15 mouse cellular contexts compared by ENCODE assay signal in the genomic region with DNA sequence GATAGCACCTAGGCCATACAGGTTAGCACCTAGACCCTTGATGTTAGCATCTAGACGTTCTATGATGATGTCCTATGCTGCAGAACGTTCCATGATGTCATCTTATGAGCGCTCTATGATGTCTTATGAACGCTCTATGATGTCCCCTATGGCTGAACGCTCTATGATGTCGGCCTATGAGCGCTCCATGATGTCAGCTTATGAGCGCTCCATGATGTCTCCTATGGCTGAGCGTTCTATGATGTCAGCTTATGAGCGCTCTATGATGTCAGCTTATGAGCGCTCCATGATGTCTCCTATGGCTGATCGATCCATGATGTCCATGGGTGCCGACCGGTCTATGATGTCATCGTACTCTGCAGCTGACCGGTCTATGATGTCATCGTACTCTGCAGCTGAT. TPM values are rescaled to one million over a fixed set of nuclear protein-coding genes. Genes with fewer than 3 reads are reported as not detected.
DNase-seq lines count a peak whose midpoint lies in the region; ATAC-seq and TF ChIP-seq lines count a peak whose summit lies in the region.
"Had no signal": no experiment of that assay in that cellular context is flagged by ENCODE, and none has a peak within 500 bp of the region (broad histone marks: within the 10 kb centered on the region; RNA-seq: fewer than 3 reads in every experiment).

No protein-coding gene starts in this region.

- peaks cover 93% of the 10 kb centered on the region for H3K79me2 ChIP-seq in CH12.LX (replicated peaks; ENCODE audit: control insufficient read depth, extremely low read depth, insufficient read depth, poor library complexity, severe bottlenecking)

- peak; percentile 26; the same call in 1 of the 2 replicates for ATAC-seq in forebrain, embryonic 14.5 days
- no peak for ATAC-seq in forebrain, embryonic 12.5 days (ENCODE audit: low FRiP score)
- peak; percentile 36 for ATAC-seq in liver, embryonic 14.5 days (ENCODE audit: insufficient read depth)
- no peak for ATAC-seq in liver, embryonic 11.5 days (replicated peaks; ENCODE audit: low FRiP score)
- 0 out of 2 replicates have a peak, but pooled peaks have one; percentile 5 for ATAC-seq in liver, embryonic 16.5 days (ENCODE audit: low read depth)
- ATAC-seq: forebrain, embryonic 16.5 days had no signal

- in situ Hi-C loops in CH12.LX (cut with MboI; ENCODE audit: low pct_ligation_motif_present, low pct_unique_long_range_greater_than_20kb, low sequenced_read_pairs), result no loop called here

- TF ChIP-seq EP300 in liver, embryonic 14.5 days (IDR thresholded peaks at IDR 0.05; ENCODE audit: low read depth), result no peak
- no peak for TF ChIP-seq EP300 in CH12.LX (IDR thresholded peaks at IDR 0.05; ENCODE audit: low read length)

- no peak overlapping the region for H3K4me2 ChIP-seq in forebrain, embryonic 14.5 days (ENCODE audit: low read length)
- H3K4me2 ChIP-seq in forebrain, embryonic 12.5 days, result no peak overlapping the region
- no peak overlapping the region for H3K4me2 ChIP-seq in liver, embryonic 14.5 days (ENCODE audit: low read depth)
- no peak overlapping the region for H3K4me2 ChIP-seq in liver, embryonic 11.5 days
- H3K4me2 ChIP-seq in CH12.LX (ENCODE audit: insufficient read depth, low read depth, poor library complexity, severe bottlenecking), result no peak overlapping the region
- no peak overlapping the region for H3K4me2 ChIP-seq in liver, embryonic 16.5 days (ENCODE audit: low read depth, low read length)
- H3K4me2 ChIP-seq: heart, embryonic 13.5 days; limb, embryonic 13.5 days had no signal

- 0 out of 2 replicates have a peak, but pooled peaks cover 2% of the 10 kb centered on the region for H3K4me1 ChIP-seq in forebrain, embryonic 14.5 days (ENCODE audit: control insufficient read depth, insufficient read depth, low read length)
- H3K4me1 ChIP-seq in forebrain, embryonic 12.5 days, result peaks cover 4% of the 10 kb centered on the region; the same call in 1 of the 2 replicates
- H3K4me1 ChIP-seq in liver, embryonic 14.5 days (replicated peaks; ENCODE audit: control insufficient read depth in 2 of 2, insufficient read depth in 2 of 2, low read length in 1 of 2), result no peaks in the 10 kb centered on the region
- 0 out of 2 replicates have a peak, but pooled peaks cover under 1% of the 10 kb centered on the region for H3K4me1 ChIP-seq in liver, embryonic 11.5 days (replicated peaks; ENCODE audit: control insufficient read depth, insufficient read depth, low read length)
- peaks cover under 1 to 27% of the 10 kb centered on the region in 2 experiments; a peak in 2 of 4 replicates for H3K4me1 ChIP-seq in CH12.LX (ENCODE audit: control insufficient read depth in 1 of 2, insufficient read depth in 2 of 2)
- H3K4me1 ChIP-seq in liver, embryonic 16.5 days (ENCODE audit: control insufficient read depth, low read depth, low read length), result no peaks in the 10 kb centered on the region; the same call in 1 of the 2 replicates

- H3K9me3 ChIP-seq in forebrain, embryonic 14.5 days (replicated peaks; ENCODE audit: control insufficient read depth, low read length), result no peaks in the 10 kb centered on the region
- H3K9me3 ChIP-seq in forebrain, embryonic 12.5 days, result no peaks in the 10 kb centered on the region
- H3K9me3 ChIP-seq in liver, embryonic 14.5 days (ENCODE audit: control insufficient read depth, low read length), result no peaks in the 10 kb centered on the region; the same call in 1 of the 2 replicates
- H3K9me3 ChIP-seq in liver, embryonic 11.5 days (ENCODE audit: control insufficient read depth, low read length), result no peaks in the 10 kb centered on the region
- no peaks in the 10 kb centered on the region for H3K9me3 ChIP-seq in CH12.LX (replicated peaks; ENCODE audit: low read length)
- peaks cover 3% of the 10 kb centered on the region; the same call in 1 of the 2 replicates for H3K9me3 ChIP-seq in liver, embryonic 16.5 days (replicated peaks; ENCODE audit: control insufficient read depth, low read length)

- 98% methylated on average over 17 of the region's 17 CpGs for WGBS in forebrain, embryonic 14.5 days
- 99% methylated on average over 17 of the region's 17 CpGs for WGBS in forebrain, embryonic 12.5 days
- WGBS in liver, embryonic 14.5 days (ENCODE audit: insufficient replicate concordance), result 96% methylated on average over 17 of the region's 17 CpGs
- WGBS in liver, embryonic 11.5 days, result 97% methylated on average over 17 of the region's 17 CpGs
- WGBS in liver, embryonic 16.5 days (ENCODE audit: insufficient replicate concordance), result 96% methylated on average over 17 of the region's 17 CpGs

- no peak for TF ChIP-seq CTCF in liver, embryonic 14.5 days (IDR thresholded peaks at IDR 0.05; ENCODE audit: low read depth)
- no peak for TF ChIP-seq CTCF in CH12.LX (conservative IDR thresholded peaks at IDR 0.05 in 1 of 2, IDR thresholded peaks at IDR 0.05 in 1 of 2; ENCODE audit: low read depth in 2 of 2, low read length in 2 of 2)

- H3K9ac ChIP-seq in forebrain, embryonic 14.5 days (ENCODE audit: low read length), result no peak overlapping the region
- H3K9ac ChIP-seq in forebrain, embryonic 12.5 days, result no peak overlapping the region
- no peak overlapping the region for H3K9ac ChIP-seq in liver, embryonic 14.5 days (replicated peaks)
- no peak overlapping the region for H3K9ac ChIP-seq in liver, embryonic 11.5 days (ENCODE audit: low read depth, low read length)
- H3K9ac ChIP-seq in CH12.LX (ENCODE audit: insufficient read depth, low read depth), result no peak overlapping the region
- no peak overlapping the region for H3K9ac ChIP-seq in liver, embryonic 16.5 days (ENCODE audit: low read depth, low read length)
- H3K9ac ChIP-seq: heart, embryonic 13.5 days; limb, embryonic 13.5 days had no signal

- 0 out of 2 replicates have a peak, but pooled peaks have one; percentile 16 for TF ChIP-seq POLR2A in CH12.LX (IDR thresholded peaks at IDR 0.05; ENCODE audit: low read depth, low read length)

- dilution Hi-C loops in CH12.LX (cut with MboI; ENCODE audit: extremely low pct_ligation_motif_present, extremely low pct_unique_long_range_greater_than_20kb, low sequenced_read_pairs), result no loop called here

- no peak overlapping the region for H3K4me3 ChIP-seq in forebrain, embryonic 14.5 days (ENCODE audit: low read depth, low read length)
- no peak overlapping the region for H3K4me3 ChIP-seq in forebrain, embryonic 12.5 days (replicated peaks)
- no peak overlapping the region for H3K4me3 ChIP-seq in liver, embryonic 14.5 days (ENCODE audit: insufficient read depth in 1 of 2, low read depth in 2 of 2, low read length in 2 of 2)
- no peak overlapping the region for H3K4me3 ChIP-seq in liver, embryonic 11.5 days (ENCODE audit: low read depth, low read length)
- H3K4me3 ChIP-seq in CH12.LX (replicated peaks in 1 of 3; ENCODE audit: low read depth in 2 of 3, low read length in 2 of 3, poor library complexity in 1 of 3), result no peak overlapping the region
- H3K4me3 ChIP-seq in liver, embryonic 16.5 days (ENCODE audit: low read depth, low read length), result no peak overlapping the region
- H3K4me3 ChIP-seq: heart, embryonic 13.5 days; limb, embryonic 13.5 days had no signal

- DNase-seq in forebrain, embryonic 14.5 days (ENCODE audit: low spot score), result no peak
- DNase-seq in liver, embryonic 14.5 days (ENCODE audit: low read depth in 3 of 3, low spot score in 3 of 3), result no peak
- no peak for DNase-seq in liver, embryonic 11.5 days (ENCODE audit: low spot score)
- DNase-seq in CH12.LX (ENCODE audit: extremely low read depth), result no peak
- DNase-seq in layer of hippocampus, adult 9-11 months, result no peak
- DNase-seq in spleen, postnatal 4 days (ENCODE audit: low spot score in 2 of 2), result no peak
- DNase-seq: cerebellum, adult 2 months; embryo, embryonic 11 days; gastrocnemius, postnatal 25 days; kidney, adult 18-20 months had no signal

- H3K27me3 ChIP-seq in forebrain, embryonic 14.5 days (replicated peaks; ENCODE audit: control insufficient read depth, insufficient read depth, low read length), result no peaks in the 10 kb centered on the region
- H3K27me3 ChIP-seq in forebrain, embryonic 12.5 days, result no peaks in the 10 kb centered on the region
- H3K27me3 ChIP-seq in liver, embryonic 14.5 days (ENCODE audit: control insufficient read depth, insufficient read depth, low read length), result no peaks in the 10 kb centered on the region
- no peaks in the 10 kb centered on the region for H3K27me3 ChIP-seq in liver, embryonic 11.5 days (replicated peaks; ENCODE audit: control insufficient read depth, insufficient read depth, low read length)
- no peaks in the 10 kb centered on the region for H3K27me3 ChIP-seq in CH12.LX (replicated peaks)
- no peaks in the 10 kb centered on the region for H3K27me3 ChIP-seq in liver, embryonic 16.5 days (ENCODE audit: control insufficient read depth, insufficient read depth, low read depth, low read length)
- H3K27me3 ChIP-seq: heart, embryonic 13.5 days; limb, embryonic 13.5 days had no signal

- peaks cover 91% of the 10 kb centered on the region for H3K36me3 ChIP-seq in forebrain, embryonic 14.5 days (ENCODE audit: control insufficient read depth, insufficient read depth, low read length)
- H3K36me3 ChIP-seq in forebrain, embryonic 12.5 days (replicated peaks), result peaks cover 88% of the 10 kb centered on the region
- H3K36me3 ChIP-seq in liver, embryonic 14.5 days (replicated peaks; ENCODE audit: control insufficient read depth, insufficient read depth, low read depth), result peaks cover 89% of the 10 kb centered on the region
- H3K36me3 ChIP-seq in liver, embryonic 11.5 days (ENCODE audit: control insufficient read depth, insufficient read depth, low read length), result peaks cover 73% of the 10 kb centered on the region
- H3K36me3 ChIP-seq in CH12.LX (replicated peaks in 1 of 2; ENCODE audit: control insufficient read depth in 1 of 2, insufficient read depth in 1 of 2, low read length in 1 of 2), result peaks cover 82 to 98% of the 10 kb centered on the region in 2 experiments
- peaks cover 89% of the 10 kb centered on the region for H3K36me3 ChIP-seq in liver, embryonic 16.5 days (ENCODE audit: control insufficient read depth, insufficient read depth)

- no peak overlapping the region for H3K27ac ChIP-seq in forebrain, embryonic 14.5 days (ENCODE audit: low read depth, low read length)
- no peak overlapping the region for H3K27ac ChIP-seq in forebrain, embryonic 12.5 days
- no peak overlapping the region for H3K27ac ChIP-seq in liver, embryonic 14.5 days
- H3K27ac ChIP-seq in liver, embryonic 11.5 days (ENCODE audit: low read depth, low read length), result no peak overlapping the region
- H3K27ac ChIP-seq in CH12.LX (ENCODE audit: insufficient read depth, low read depth), result no peak overlapping the region
- H3K27ac ChIP-seq in liver, embryonic 16.5 days (ENCODE audit: low read length), result no peak overlapping the region
- H3K27ac ChIP-seq: heart, embryonic 13.5 days; limb, embryonic 13.5 days had no signal

- TF ChIP-seq RAD21 in CH12.LX (IDR thresholded peaks at IDR 0.05; ENCODE audit: low read depth, low read length), result no peak

RNA-seq across cellular contexts. Expression of a gene that starts 10.0 kb away (rescaled TPM):
- 126 and 131 TPM in 2 replicates for polyA plus RNA-seq in forebrain, embryonic 14.5 days (2014; fragmentation: Nextera tagmentation; extraction: Ambion mirVana)
- 165 and 167 TPM in 2 replicates for polyA plus RNA-seq in forebrain, embryonic 12.5 days (2016; fragmentation: Nextera tagmentation; extraction: Ambion mirVana)
- polyA plus RNA-seq in liver, embryonic 14.5 days (2012; rRNA removed), result 48.2 and 64.2 TPM in 2 replicates
- 42.9 and 45.0 TPM in 2 replicates for polyA plus RNA-seq in liver, embryonic 14.5 days (2014; fragmentation: Nextera tagmentation; extraction: Ambion mirVana)
- 90.9 and 101 TPM in 2 replicates for polyA plus RNA-seq in liver, embryonic 11.5 days (2014; fragmentation: Nextera tagmentation; extraction: Ambion mirVana)
- total RNA-seq in CH12.LX (2012; rRNA removed) (126 and 152 TPM in 2 replicates), CH12.LX (2014; rRNA removed) (206 and 235 TPM in 2 replicates)
- 237 and 271 TPM in 2 replicates for polyA plus RNA-seq in CH12.LX (2012; ENCODE audit: insufficient read length, low read depth)
- 36.9 and 39.0 TPM in 2 replicates for polyA plus RNA-seq in liver, embryonic 16.5 days (2015; fragmentation: Nextera tagmentation; extraction: Ambion mirVana)

RNA-seq across cellular contexts. Expression of a gene that starts 10.5 kb away (rescaled TPM):
- 64.9 and 66.7 TPM in 2 replicates for polyA plus RNA-seq in forebrain, embryonic 14.5 days (2014; fragmentation: Nextera tagmentation; extraction: Ambion mirVana)
- 118 and 124 TPM in 2 replicates for polyA plus RNA-seq in forebrain, embryonic 12.5 days (2016; fragmentation: Nextera tagmentation; extraction: Ambion mirVana)
- 35.1 and 42.3 TPM in 2 replicates for polyA plus RNA-seq in liver, embryonic 14.5 days (2012; rRNA removed)
- polyA plus RNA-seq in liver, embryonic 14.5 days (2014; fragmentation: Nextera tagmentation; extraction: Ambion mirVana), result 61.3 and 75.1 TPM in 2 replicates
- 227 and 251 TPM in 2 replicates for polyA plus RNA-seq in liver, embryonic 11.5 days (2014; fragmentation: Nextera tagmentation; extraction: Ambion mirVana)
- 517 and 601 TPM in 2 replicates for total RNA-seq in CH12.LX (2012; rRNA removed)
- total RNA-seq in CH12.LX (2014; rRNA removed), result 347 and 356 TPM in 2 replicates
- 722 and 821 TPM in 2 replicates for polyA plus RNA-seq in CH12.LX (2012; ENCODE audit: insufficient read length, low read depth)
- polyA plus RNA-seq in liver, embryonic 16.5 days (2015; fragmentation: Nextera tagmentation; extraction: Ambion mirVana), result 52.9 and 55.6 TPM in 2 replicates

RNA-seq across cellular contexts. Expression of a gene that starts 31.3 kb away (rescaled TPM):
- polyA plus RNA-seq in forebrain, embryonic 14.5 days (2014; fragmentation: Nextera tagmentation; extraction: Ambion mirVana), result 15.3 and 19.9 TPM in 2 replicates
- 34.0 and 36.6 TPM in 2 replicates for polyA plus RNA-seq in forebrain, embryonic 12.5 days (2016; fragmentation: Nextera tagmentation; extraction: Ambion mirVana)
- 13.8 and 26.2 TPM in 2 replicates for polyA plus RNA-seq in liver, embryonic 14.5 days (2012; rRNA removed)
- polyA plus RNA-seq in liver, embryonic 14.5 days (2014; fragmentation: Nextera tagmentation; extraction: Ambion mirVana), result 32.0 and 32.8 TPM in 2 replicates
- polyA plus RNA-seq in liver, embryonic 11.5 days (2014; fragmentation: Nextera tagmentation; extraction: Ambion mirVana), result 38.3 and 44.4 TPM in 2 replicates
- total RNA-seq in CH12.LX (2012; rRNA removed) (62.5 and 63.2 TPM in 2 replicates), CH12.LX (2014; rRNA removed) (63.9 and 71.5 TPM in 2 replicates)
- polyA plus RNA-seq in CH12.LX (2012; ENCODE audit: insufficient read length, low read depth), result 47.6 and 51.9 TPM in 2 replicates
- 22.8 and 23.0 TPM in 2 replicates for polyA plus RNA-seq in liver, embryonic 16.5 days (2015; fragmentation: Nextera tagmentation; extraction: Ambion mirVana)

RNA-seq across cellular contexts. Expression of a gene that starts 38.5 kb away (rescaled TPM):
- polyA plus RNA-seq in forebrain, embryonic 14.5 days (2014; fragmentation: Nextera tagmentation; extraction: Ambion mirVana), result 7.2 and 8.4 TPM in 2 replicates
- polyA plus RNA-seq in forebrain, embryonic 12.5 days (2016; fragmentation: Nextera tagmentation; extraction: Ambion mirVana), result 5.3 and 5.4 TPM in 2 replicates
- polyA plus RNA-seq in liver, embryonic 14.5 days (2012; rRNA removed), result 0.53 and 0.71 TPM in 2 replicates
- 1.6 and 1.8 TPM in 2 replicates for polyA plus RNA-seq in liver, embryonic 14.5 days (2014; fragmentation: Nextera tagmentation; extraction: Ambion mirVana)
- 2.2 and 3.0 TPM in 2 replicates for polyA plus RNA-seq in liver, embryonic 11.5 days (2014; fragmentation: Nextera tagmentation; extraction: Ambion mirVana)
- total RNA-seq in CH12.LX (2012; rRNA removed), result 1.1 and 1.8 TPM in 2 replicates
- 0.97 and 1.2 TPM in 2 replicates for total RNA-seq in CH12.LX (2014; rRNA removed)
- polyA plus RNA-seq in CH12.LX (2012; ENCODE audit: insufficient read length, low read depth), result 0.47 and 0.55 TPM in 2 replicates
- 2.2 and 2.6 TPM in 2 replicates for polyA plus RNA-seq in liver, embryonic 16.5 days (2015; fragmentation: Nextera tagmentation; extraction: Ambion mirVana)

RNA-seq across cellular contexts. Expression of a gene that starts 59.7 kb away (rescaled TPM):
- polyA plus RNA-seq in forebrain, embryonic 14.5 days (2014; fragmentation: Nextera tagmentation; extraction: Ambion mirVana), result 105 and 111 TPM in 2 replicates
- 38.7 and 41.2 TPM in 2 replicates for polyA plus RNA-seq in forebrain, embryonic 12.5 days (2016; fragmentation: Nextera tagmentation; extraction: Ambion mirVana)
- 2.5 and 2.8 TPM in 2 replicates for polyA plus RNA-seq in liver, embryonic 14.5 days (2012; rRNA removed)
- 5.0 TPM in 2 replicates for polyA plus RNA-seq in liver, embryonic 14.5 days (2014; fragmentation: Nextera tagmentation; extraction: Ambion mirVana)
- 13.3 and 14.0 TPM in 2 replicates for polyA plus RNA-seq in liver, embryonic 11.5 days (2014; fragmentation: Nextera tagmentation; extraction: Ambion mirVana)
- total RNA-seq in CH12.LX (2012; rRNA removed) (6.1 and 9.7 TPM in 2 replicates), CH12.LX (2014; rRNA removed) (12.7 and 14.5 TPM in 2 replicates)
- 15.9 TPM in 2 replicates for polyA plus RNA-seq in CH12.LX (2012; ENCODE audit: insufficient read length, low read depth)
- polyA plus RNA-seq in liver, embryonic 16.5 days (2015; fragmentation: Nextera tagmentation; extraction: Ambion mirVana), result 7.1 and 7.4 TPM in 2 replicates

Comparison
In these comparisons a context has a peak if more than half of its experiments do, and no peak if none do; other contexts are left out.
1. ATAC-seq: peak in forebrain, embryonic 14.5 days (single experiment), liver, embryonic 14.5 days (single experiment) and liver, embryonic 16.5 days (single experiment); none in forebrain, embryonic 12.5 days (single experiment) and liver, embryonic 11.5 days (single experiment).